In the genomic region with DNA sequence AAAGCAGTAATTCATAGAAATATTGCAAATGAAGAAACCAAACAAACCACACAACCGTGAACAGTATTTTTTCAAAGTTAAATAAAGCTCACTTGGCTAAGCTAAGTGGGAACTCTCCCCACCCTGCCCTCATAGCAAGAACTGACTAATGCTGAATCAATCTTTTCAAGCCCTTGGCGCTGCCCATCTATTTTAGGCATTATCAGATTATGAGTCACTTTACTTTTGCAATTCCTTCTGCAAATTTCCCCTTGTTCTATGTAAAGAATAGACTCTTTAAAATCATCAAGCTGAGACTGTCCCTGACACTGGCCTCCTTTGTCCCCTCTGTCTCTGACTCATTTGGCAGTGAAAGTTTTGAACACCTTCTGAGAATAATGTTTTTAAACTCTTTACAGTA, we compare ENCODE assay signal across 20 mouse cellular contexts. TPM values are rescaled to one million over a fixed set of nuclear protein-coding genes. Genes with fewer than 3 reads are reported as not detected.
DNase-seq lines count a peak whose midpoint lies in the region.
"Had no signal": no experiment of that assay in that cellular context is flagged by ENCODE, and none has a peak within 500 bp of the region (broad histone marks: within the 10 kb centered on the region; RNA-seq: fewer than 3 reads in every experiment).

No protein-coding gene starts in this region.

- DNase-seq in adrenal gland, adult 2 months, result peak; percentile 36
- no peak for DNase-seq in adrenal gland, postnatal 4 days (ENCODE audit: low spot score in 2 of 2)
- DNase-seq in urinary bladder, postnatal 14 days (ENCODE audit: low spot score), result peak; percentile 7
- DNase-seq in urinary bladder, adult 2 months (ENCODE audit: low spot score), result no peak
- DNase-seq in adrenal gland, postnatal 14 days, result peak; percentile 25
- DNase-seq in skeletal muscle tissue, adult 2 months (ENCODE audit: low read depth, low spot score), result peak; percentile 1
- DNase-seq in spleen, adult 12 weeks (ENCODE audit: low spot score), result no peak
- no peak for DNase-seq in spleen, postnatal 36 days (ENCODE audit: low spot score in 2 of 2)
- DNase-seq: B cell, adult 2 months; cerebellum, adult 11-12 months; cerebellum, postnatal 25 days; gastrocnemius, postnatal 10 days; heart, adult 11 months; heart, postnatal 36 days; kidney, postnatal 4 days; layer of hippocampus, adult 9-11 months; right cerebral cortex, postnatal 14 days; thymus, postnatal 25 days had no signal

RNA-seq across cellular contexts. Expression of a gene that starts 34.5 kb away (rescaled TPM):
- 1 to 10 TPM; 1.2 to 2.2 TPM for total RNA-seq in adrenal gland, adult 2 months (2021)
- polyA plus RNA-seq in adrenal gland, adult 2 months (2012; rRNA removed), result 0.55 and 0.63 TPM in 2 replicates
- total RNA-seq in adrenal gland, postnatal 4 days (2021), result 10 to 100 TPM in 1 of 2 experiments, 1 to 10 TPM in 1; 6.1 to 12.3 TPM
- polyA plus RNA-seq in urinary bladder, adult 2 months (2012; rRNA removed), result 28.1 and 32.6 TPM in 2 replicates
- total RNA-seq in adrenal gland, postnatal 14 days (2021), result 3.1 and 3.4 TPM in 2 replicates
- total RNA-seq: monocyte, adult 5-6 weeks had no signal
- polyA plus RNA-seq: macrophage had no signal

RNA-seq across cellular contexts. Expression of a gene that starts 35.8 kb away (rescaled TPM):
- total RNA-seq in adrenal gland, adult 2 months (2021), result 10 to 100 TPM in 1 of 2 experiments, 1 to 10 TPM in 1; 6.7 to 12.4 TPM
- polyA plus RNA-seq in adrenal gland, adult 2 months (2012; rRNA removed), result 3.9 and 4.7 TPM in 2 replicates
- 10 to 100 TPM; 34.7 to 52.0 TPM for total RNA-seq in adrenal gland, postnatal 4 days (2021)
- polyA plus RNA-seq in urinary bladder, adult 2 months (2012; rRNA removed), result 63.5 and 64.2 TPM in 2 replicates
- 27.0 and 30.6 TPM in 2 replicates for total RNA-seq in adrenal gland, postnatal 14 days (2021)
- total RNA-seq: monocyte, adult 5-6 weeks had no signal

Comparison
In these comparisons a context has a peak if more than half of its experiments do, and no peak if none do; other contexts are left out.
1. DNase-seq: peak in adrenal gland, adult 2 months (single experiment), urinary bladder, postnatal 14 days (single experiment), adrenal gland, postnatal 14 days (single experiment) and skeletal muscle tissue, adult 2 months (single experiment); none in adrenal gland, postnatal 4 days (0 of 2), urinary bladder, adult 2 months (single experiment), spleen, adult 12 weeks (single experiment) and spleen, postnatal 36 days (0 of 2).